Mouse (Mus musculus) megakaryocyte, embryonic 14.5 days (primary cell): ENCODE data around the gene Pacsin1. TPM values are rescaled to one million over a fixed set of nuclear protein-coding genes. Genes with fewer than 3 reads are reported as not detected.
A peak's percentile ranks its signal among the peaks of the same experiment; 100 is the strongest.

ENCODE experiments used
- H3K27me3 ChIP-seq: replicated peaks from 2 replicates; pipeline ENCODE3; 2012; ENCODE audit warnings: inconsistent platforms
- H3K36me3 ChIP-seq: replicated peaks from 2 replicates; pipeline ENCODE3; 2012; ENCODE audit warnings: low read length, inconsistent platforms, mixed read lengths
- H3K4me1 ChIP-seq: 2 replicates; pipeline ENCODE4 v1.6.1; 2012; ENCODE audit warnings: inconsistent platforms
- H3K4me3 ChIP-seq: replicated peaks from 2 replicates; pipeline ENCODE3; 2012; ENCODE audit warnings: moderate library complexity, mild to moderate bottlenecking, inconsistent platforms
- H3K9me3 ChIP-seq: 2 replicates; pipeline ENCODE4 v1.6.1; 2012; ENCODE audit warnings: inconsistent platforms
- FLI1 ChIP-seq: IDR thresholded peaks from 2 replicates; pipeline ENCODE4 v1.6.1; 2012; ENCODE audit warnings: low read length, inconsistent platforms, mixed read lengths
- GATA1 ChIP-seq: IDR thresholded peaks from 3 replicates; pipeline ENCODE4 v1.6.1; 2012; ENCODE audit warnings: mixed read lengths, low read length, inconsistent platforms, borderline replicate concordance
- polyA plus RNA-seq: library from polyadenylated mRNA; stranded (reverse); fragments of >175 nt; gene quantifications from 2 replicates; pipeline ENCODE4 v1.2.3, GENCODE M21; 2012; ENCODE audit warnings: low replicate concordance; ENCODE audit not compliant: insufficient read depth

The Pacsin1 gene
- polyA plus RNA-seq: 0.36 and 1.00 TPM in 2 replicates

- no peak for TF ChIP-seq GATA1
- no peak for TF ChIP-seq FLI1
- Histone ChIP-seq H3K9me3 (peaks cover 23% of the 10 kb centered on the region), H3K4me3 (peak within 1 kb of the TSS; percentile 83), H3K27me3 (peaks cover 78% of the 10 kb centered on the region), H3K36me3 (no peaks in the 10 kb centered on the region), H3K4me1 (peaks cover 27% of the 10 kb centered on the region)
Measured at GRCm38 (mm10) chr17:27655089-27656010, at the start of gene Pacsin1. Gene Pacsin1, plus strand, starts transcription at chr17:27655509.

GRCm38 (mm10) chr17:27609576-27609975, 45.7 kb upstream of the Pacsin1 start:
- no peak for TF ChIP-seq FLI1

GRCm38 (mm10) chr17:27610679-27611518, 44.4 kb upstream of the Pacsin1 start:
- no peaks in the 10 kb centered on the region for H3K9me3 ChIP-seq
- peaks cover 100% of the 10 kb centered on the region for H3K4me1 ChIP-seq
- peaks cover 93% of the 10 kb centered on the region for H3K36me3 ChIP-seq
- peak overlapping the region; percentile 87 for H3K4me3 ChIP-seq
- H3K27me3 ChIP-seq: no peaks in the 10 kb centered on the region
- no peak for TF ChIP-seq GATA1
- TF ChIP-seq FLI1: no peak

More at GRCm38 (mm10) chr17:27609576-27609975, 45.7 kb upstream of the Pacsin1 start:
- peaks cover 87% of the 10 kb centered on the region for H3K36me3 ChIP-seq
- H3K27me3 ChIP-seq: no peaks in the 10 kb centered on the region
- H3K4me3 ChIP-seq: no peak overlapping the region
- peaks cover 100% of the 10 kb centered on the region for H3K4me1 ChIP-seq
- H3K9me3 ChIP-seq: no peaks in the 10 kb centered on the region

DNA sequence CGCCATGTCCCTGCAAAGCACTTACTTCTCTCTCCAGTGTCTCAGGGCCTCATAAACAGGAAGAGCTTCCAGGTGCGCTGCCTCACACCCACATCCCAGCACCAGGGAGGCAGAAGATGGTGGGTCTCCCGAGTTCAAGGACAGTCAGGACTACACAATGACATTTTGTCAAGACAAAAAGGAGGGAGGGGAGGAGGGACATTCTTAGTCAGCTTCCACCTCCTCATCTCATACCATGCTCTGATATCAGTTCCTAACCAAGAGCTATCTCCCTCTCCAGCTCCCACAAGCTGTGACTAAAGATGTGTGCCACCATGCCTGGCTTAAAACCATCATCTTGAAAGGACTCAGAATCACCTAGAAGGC, 43.8 kb upstream of the Pacsin1 start:
- Histone ChIP-seq H3K36me3 (peaks cover 89% of the 10 kb centered on the region), H3K9me3 (no peaks in the 10 kb centered on the region), H3K27me3 (no peaks in the 10 kb centered on the region), H3K4me3 (peak overlapping the region; percentile 87), H3K4me1 (peaks cover 97% of the 10 kb centered on the region)
- TF ChIP-seq FLI1 (no peak), GATA1 (no peak)

GRCm38 (mm10) chr17:27611994-27612393, 43.3 kb upstream of the Pacsin1 start:
- Histone ChIP-seq H3K9me3 (no peaks in the 10 kb centered on the region), H3K4me1 (peaks cover 97% of the 10 kb centered on the region), H3K36me3 (peaks cover 90% of the 10 kb centered on the region), H3K4me3 (peak overlapping the region; percentile 87), H3K27me3 (no peaks in the 10 kb centered on the region)
- TF ChIP-seq GATA1 (no peak), FLI1 (no peak)

GRCm38 (mm10) chr17:27613016-27613415, 42.3 kb upstream of the Pacsin1 start:
- H3K9me3 ChIP-seq: no peaks in the 10 kb centered on the region
- H3K4me3 ChIP-seq: peak overlapping the region; percentile 80
- H3K4me1 ChIP-seq: peaks cover 97% of the 10 kb centered on the region
- peaks cover 90% of the 10 kb centered on the region for H3K36me3 ChIP-seq
- H3K27me3 ChIP-seq: no peaks in the 10 kb centered on the region
- no peak for TF ChIP-seq FLI1
- no peak for TF ChIP-seq GATA1

DNA sequence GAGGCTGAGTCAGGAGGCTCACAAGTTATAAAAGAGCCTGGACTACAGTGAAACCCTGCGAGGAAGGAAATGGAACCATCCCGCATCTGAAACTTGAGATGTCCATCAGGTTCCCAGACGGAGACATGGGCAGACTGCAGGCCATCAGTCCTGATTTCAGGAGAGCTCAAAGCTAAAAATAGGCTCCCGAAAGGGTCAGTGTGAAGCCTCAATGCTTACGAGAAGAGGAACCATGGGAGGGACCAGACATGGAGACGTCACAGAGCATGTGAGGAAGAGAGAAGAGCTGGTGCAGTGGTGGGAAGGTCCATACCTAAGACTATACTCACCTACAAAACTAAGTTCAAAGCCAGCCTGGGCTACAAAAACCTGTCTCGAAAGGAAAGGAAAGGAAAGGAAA, 39.9 kb upstream of the Pacsin1 start:
- no peak for TF ChIP-seq FLI1
- no peak for TF ChIP-seq GATA1
- no peak overlapping the region for H3K4me3 ChIP-seq
- peaks cover 88% of the 10 kb centered on the region for H3K36me3 ChIP-seq
- H3K27me3 ChIP-seq: no peaks in the 10 kb centered on the region
- H3K4me1 ChIP-seq: peaks cover 97% of the 10 kb centered on the region
- no peaks in the 10 kb centered on the region for H3K9me3 ChIP-seq

DNA sequence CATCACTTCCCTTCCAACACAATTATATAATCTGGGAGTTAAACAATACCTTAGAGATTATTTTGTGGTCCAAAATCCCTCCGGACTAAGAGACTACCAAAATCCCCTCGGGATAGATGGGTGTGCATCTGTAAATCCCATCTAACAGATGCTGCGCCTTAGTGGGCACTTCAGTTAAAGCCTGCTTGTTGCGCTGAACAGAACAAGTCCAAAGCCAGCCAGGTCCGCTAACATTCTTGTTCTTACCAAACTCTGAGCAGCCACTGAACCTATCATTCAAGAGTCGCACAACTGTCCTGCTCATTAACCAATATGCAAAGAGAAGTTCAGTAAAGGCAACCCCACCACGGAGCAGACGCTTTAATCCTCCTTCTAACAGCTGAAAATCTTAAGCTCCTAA, 34.1 kb upstream of the Pacsin1 start:
- H3K9me3 ChIP-seq: no peaks in the 10 kb centered on the region
- H3K27me3 ChIP-seq: no peaks in the 10 kb centered on the region
- TF ChIP-seq FLI1 (no peak), GATA1 (no peak)
- H3K4me3 ChIP-seq: peak overlapping the region; percentile 98
- peaks cover 44% of the 10 kb centered on the region for H3K36me3 ChIP-seq
- peaks cover 78% of the 10 kb centered on the region for H3K4me1 ChIP-seq

GRCm38 (mm10) chr17:27621705-27622531, 33.4 kb upstream of the Pacsin1 start:
- Histone ChIP-seq H3K4me1 (peaks cover 76% of the 10 kb centered on the region), H3K9me3 (no peaks in the 10 kb centered on the region), H3K4me3 (peak overlapping the region; percentile 98), H3K27me3 (no peaks in the 10 kb centered on the region), H3K36me3 (peaks cover 38% of the 10 kb centered on the region)
- TF ChIP-seq GATA1: no peak
- TF ChIP-seq FLI1: no peak
